Comparison of ENCODE assay signal across 26 mouse cellular contexts in the genomic region with DNA sequence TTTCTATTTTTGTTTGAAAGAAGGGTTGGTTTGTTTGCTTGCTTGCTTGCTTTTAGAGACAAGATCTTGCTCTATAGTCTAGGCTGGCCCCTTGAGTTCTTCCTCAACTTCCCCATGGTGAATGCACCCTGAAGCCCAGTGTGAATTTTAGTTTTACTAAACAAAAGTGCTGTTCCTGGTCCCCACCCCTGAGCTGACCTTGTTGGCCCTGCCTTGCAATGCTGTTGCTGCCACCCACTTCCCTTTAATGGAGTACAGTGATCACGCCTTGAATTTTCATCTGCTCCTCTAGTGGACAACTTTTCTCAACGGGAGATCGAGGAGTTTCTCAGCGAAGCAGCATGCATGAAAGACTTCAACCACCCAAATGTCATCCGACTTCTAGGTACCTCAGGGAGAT. TPM values are rescaled to one million over a fixed set of nuclear protein-coding genes. Genes with fewer than 3 reads are reported as not detected.
DNase-seq lines count a peak whose midpoint lies in the region; ATAC-seq lines count a peak whose summit lies in the region.
"Had no signal": no experiment of that assay in that cellular context is flagged by ENCODE, and none has a peak within 500 bp of the region (broad histone marks: within the 10 kb centered on the region; RNA-seq: fewer than 3 reads in every experiment).

No protein-coding gene starts in this region.

- no peak for ATAC-seq in limb, embryonic 12.5 days (ENCODE audit: insufficient number of reproducible peaks, insufficient read depth, low FRiP score, low TSS enrichment, low read depth)
- ATAC-seq in embryonic facial prominence, embryonic 12.5 days (ENCODE audit: insufficient number of reproducible peaks, insufficient read depth, low FRiP score, low TSS enrichment): no peak
- ATAC-seq in megakaryocyte, adult 5-6 weeks (ENCODE audit: poor library complexity, severe bottlenecking): peak; percentile 86
- no peak for ATAC-seq in cerebellum, adult (ENCODE audit: insufficient number of reproducible peaks, low FRiP score, low TSS enrichment)
- ATAC-seq: forebrain, embryonic 15.5 days; hindbrain, embryonic 16.5 days had no signal

- H3K36me3 ChIP-seq in limb, embryonic 12.5 days: peaks cover 73% of the 10 kb centered on the region
- H3K36me3 ChIP-seq in limb, embryonic 10.5 days: peaks cover 86% of the 10 kb centered on the region
- H3K36me3 ChIP-seq in embryonic facial prominence, embryonic 12.5 days: peaks cover 34% of the 10 kb centered on the region
- H3K36me3 ChIP-seq: forebrain, embryonic 12.5 days; forebrain, embryonic 15.5 days; heart, embryonic 15.5 days; hindbrain, embryonic 13.5 days had no signal

- no peak overlapping the region for H3K4me2 ChIP-seq in limb, embryonic 12.5 days
- no peak overlapping the region for H3K4me2 ChIP-seq in embryonic facial prominence, embryonic 12.5 days (replicated peaks)
- H3K4me2 ChIP-seq: forebrain, embryonic 12.5 days; forebrain, embryonic 15.5 days; heart, embryonic 12.5 days; heart, embryonic 15.5 days; hindbrain, embryonic 13.5 days had no signal

- no peaks in the 10 kb centered on the region for H3K9me3 ChIP-seq in limb, embryonic 12.5 days
- no peaks in the 10 kb centered on the region for H3K9me3 ChIP-seq in limb, embryonic 10.5 days (replicated peaks)
- H3K9me3 ChIP-seq in embryonic facial prominence, embryonic 12.5 days: no peaks in the 10 kb centered on the region
- H3K9me3 ChIP-seq: forebrain, embryonic 12.5 days; forebrain, embryonic 15.5 days; heart, embryonic 12.5 days; heart, embryonic 15.5 days; hindbrain, embryonic 10.5 days; hindbrain, embryonic 13.5 days had no signal

- WGBS in limb, embryonic 12.5 days: 93% methylated on average over 5 of the region's 5 CpGs
- WGBS in limb, embryonic 10.5 days: 92% methylated on average over 5 of the region's 5 CpGs
- 91% methylated on average over 5 of the region's 5 CpGs for WGBS in embryonic facial prominence, embryonic 12.5 days

- no peaks in the 10 kb centered on the region for H3K27me3 ChIP-seq in limb, embryonic 12.5 days
- no peaks in the 10 kb centered on the region for H3K27me3 ChIP-seq in limb, embryonic 10.5 days (ENCODE audit: low read depth, poor library complexity, severe bottlenecking)
- no peaks in the 10 kb centered on the region for H3K27me3 ChIP-seq in embryonic facial prominence, embryonic 12.5 days
- H3K27me3 ChIP-seq: forebrain, embryonic 12.5 days; forebrain, embryonic 15.5 days; heart, embryonic 12.5 days; heart, embryonic 15.5 days; hindbrain, embryonic 13.5 days had no signal

- peaks cover 3% of the 10 kb centered on the region; the same call in 1 of the 2 replicates for H3K4me1 ChIP-seq in limb, embryonic 12.5 days (replicated peaks)
- H3K4me1 ChIP-seq in limb, embryonic 10.5 days: peaks cover 21% of the 10 kb centered on the region
- peaks cover 12% of the 10 kb centered on the region for H3K4me1 ChIP-seq in embryonic facial prominence, embryonic 12.5 days
- H3K4me1 ChIP-seq: forebrain, embryonic 15.5 days; heart, embryonic 15.5 days had no signal

- no peak overlapping the region for H3K4me3 ChIP-seq in limb, embryonic 12.5 days (replicated peaks)
- H3K4me3 ChIP-seq in limb, embryonic 10.5 days: no peak overlapping the region
- H3K4me3 ChIP-seq in embryonic facial prominence, embryonic 12.5 days: no peak overlapping the region
- H3K4me3 ChIP-seq: erythroblast, embryonic 14.5 days; forebrain, embryonic 12.5 days; forebrain, embryonic 15.5 days; heart, embryonic 12.5 days; heart, embryonic 15.5 days; hindbrain, embryonic 10.5 days; hindbrain, embryonic 13.5 days had no signal

- 0 out of 2 replicates have a peak overlapping the region, but pooled peaks have one; percentile 0 for H3K27ac ChIP-seq in limb, embryonic 12.5 days
- H3K27ac ChIP-seq in limb, embryonic 10.5 days: no peak overlapping the region
- H3K27ac ChIP-seq in embryonic facial prominence, embryonic 12.5 days: peak overlapping the region; percentile 55
- H3K27ac ChIP-seq: forebrain, embryonic 12.5 days; forebrain, embryonic 15.5 days; heart, embryonic 15.5 days; hindbrain, embryonic 10.5 days; hindbrain, embryonic 13.5 days had no signal

- no peak overlapping the region for H3K9ac ChIP-seq in limb, embryonic 12.5 days (replicated peaks)
- H3K9ac ChIP-seq in embryonic facial prominence, embryonic 12.5 days: no peak overlapping the region
- H3K9ac ChIP-seq: forebrain, embryonic 12.5 days; forebrain, embryonic 15.5 days; heart, embryonic 12.5 days; heart, embryonic 15.5 days; hindbrain, embryonic 13.5 days had no signal

- no peak for DNase-seq in limb, embryonic 10.5 days (ENCODE audit: low spot score)
- peak; percentile 12 for DNase-seq in ZHBTc4 (ENCODE audit: low read depth, low spot score)
- no peak for DNase-seq in layer of hippocampus, postnatal 25 days (ENCODE audit: extremely low spot score in 1 of 2, low spot score in 1 of 2)
- no peak for DNase-seq in left cerebral cortex, adult 9 months (ENCODE audit: low spot score in 2 of 2)
- DNase-seq: adrenal gland, postnatal 10 days; adrenal gland, postnatal 36 days; cerebellum, adult 11 months; cerebellum, adult 2 months; cerebellum, adult 9-11 months; cerebellum, postnatal 25 days; embryo, embryonic 11 days; gastrocnemius, postnatal 10 days; gastrocnemius, postnatal 36 days; heart, postnatal 36 days had no signal

RNA-seq across cellular contexts. Expression of a gene that starts 35.7 kb away (rescaled TPM):
- 30.9 and 32.9 TPM in 2 replicates for polyA plus RNA-seq in limb, embryonic 12.5 days (2016; fragmentation: Nextera tagmentation; extraction: Ambion mirVana)
- 24.6 and 28.3 TPM in 2 replicates for polyA plus RNA-seq in limb, embryonic 10.5 days (2016; fragmentation: Nextera tagmentation; extraction: Ambion mirVana)
- 30.4 and 31.2 TPM in 2 replicates for polyA plus RNA-seq in embryonic facial prominence, embryonic 12.5 days (2016; fragmentation: Nextera tagmentation; extraction: Ambion mirVana)
- total RNA-seq in megakaryocyte, adult 5-6 weeks (2015): 6.0 and 7.5 TPM in 2 replicates
- 12.9 and 14.0 TPM in 2 replicates for total RNA-seq in megakaryocyte, adult 5-6 weeks (2017)
- 10 to 100 TPM; 33.7 to 36.2 TPM for total RNA-seq in layer of hippocampus, postnatal 25 days (2021)
